Mouse (Mus musculus): ENCODE measurements at regions not wholly inside any gene's neighbourhood (a gene's known extent, or its start where the extent isn't known, plus 50 kb on each side); places are given as distances from the start of the nearest gene placed in this dataset.

GRCm38 (mm10) chr10:55194144-55194543, 912.6 kb upstream of the Msl3l2 start:
- TF ChIP-seq ZNF384 (IDR thresholded peaks at IDR 0.05; ENCODE audit: low read depth, low read length) = no peak
- TF ChIP-seq SMC3 (IDR thresholded peaks at IDR 0.05; ENCODE audit: low read depth, low read length) = no peak
- no peak for TF ChIP-seq CTCF (IDR thresholded peaks at IDR 0.05 in 2 of 3, conservative IDR thresholded peaks at IDR 0.05 in 1 of 3; ENCODE audit: control insufficient read depth in 1 of 3, insufficient read depth in 1 of 3, low read depth in 2 of 3, low read length in 3 of 3, poor library complexity in 1 of 3, severe bottlenecking in 1 of 3)
- no peak for TF ChIP-seq GATA1 (IDR thresholded peaks at IDR 0.05; ENCODE audit: low read depth, low read length)
- no peak for TF ChIP-seq TAL1 (IDR thresholded peaks at IDR 0.05; ENCODE audit: low read length)
- no peak for TF ChIP-seq GABPA (IDR thresholded peaks at IDR 0.05; ENCODE audit: low read depth, low read length)
- no peak for TF ChIP-seq POLR2A (IDR thresholded peaks at IDR 0.05; ENCODE audit: control insufficient read depth in 1 of 2, insufficient read depth in 1 of 2, low read depth in 1 of 2, low read length in 2 of 2, poor library complexity in 1 of 2)
- TF ChIP-seq POLR2AphosphoS5 (IDR thresholded peaks at IDR 0.05; ENCODE audit: borderline replicate concordance, low read depth, low read length) = no peak
- no peak for TF ChIP-seq ZKSCAN1 (IDR thresholded peaks at IDR 0.05; ENCODE audit: low read depth, low read length)
- TF ChIP-seq HCFC1 (IDR thresholded peaks at IDR 0.05; ENCODE audit: low read depth, low read length) = no peak
- no peak for TF ChIP-seq JUND (IDR thresholded peaks at IDR 0.05; ENCODE audit: low read depth, low read length)
- no peak for TF ChIP-seq ZMIZ1 (IDR thresholded peaks at IDR 0.05; ENCODE audit: low read depth, low read length)
- TF ChIP-seq ZC3H11A (IDR thresholded peaks at IDR 0.05; ENCODE audit: low read depth, low read length) = no peak
- no peak for TF ChIP-seq MXI1 (IDR thresholded peaks at IDR 0.05; ENCODE audit: low read depth, low read length)

Measured in MEL (cell line).